Mouse (Mus musculus): ENCODE data around the gene Fn3k. TPM values are rescaled to one million over a fixed set of nuclear protein-coding genes. Genes with fewer than 3 reads are reported as not detected.

Fn3k gene
- polyA plus RNA-seq, 1 experiment from 2014 or later, result 2.9 TPM

DNA sequence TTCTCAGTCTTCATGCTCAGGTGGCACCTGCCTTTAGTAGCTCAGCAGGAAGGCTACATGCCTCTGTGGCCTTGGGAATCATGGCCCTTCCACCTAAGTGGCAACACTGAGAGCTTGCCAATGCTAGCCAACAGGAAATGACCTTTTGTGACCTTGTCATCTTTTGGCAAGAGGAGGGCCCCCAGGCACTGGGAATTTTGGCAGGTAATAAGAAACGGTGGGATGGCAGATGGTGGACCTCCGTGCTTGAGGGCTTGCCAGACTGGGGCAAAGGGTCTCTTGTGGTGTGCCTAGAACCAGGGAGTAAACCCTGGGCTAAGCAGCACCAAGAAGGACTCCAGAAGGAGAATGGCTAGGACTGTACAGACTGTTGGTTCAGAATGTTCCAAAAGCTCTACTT, 7.4 kb downstream of the Fn3k start:
- no peak overlapping the region for H3K27ac ChIP-seq (ENCODE audit: low read length)
- ATAC-seq (ENCODE audit: insufficient read depth, low FRiP score), result no peak
- H3K36me3 ChIP-seq (ENCODE audit: control insufficient read depth, insufficient read depth, low read length), result no peaks in the 10 kb centered on the region
- no peaks in the 10 kb centered on the region for H3K27me3 ChIP-seq (ENCODE audit: control insufficient read depth, insufficient read depth, low read length)
- no peak overlapping the region for H3K4me2 ChIP-seq (ENCODE audit: low read depth, low read length)
- 73% methylated on average over 2 of the region's 2 CpGs for WGBS
- H3K9me3 ChIP-seq (replicated peaks; ENCODE audit: control insufficient read depth, low read length), result no peaks in the 10 kb centered on the region
- no peak overlapping the region for H3K9ac ChIP-seq (ENCODE audit: low read length)
- H3K4me1 ChIP-seq (ENCODE audit: control insufficient read depth, insufficient read depth, low read length), result no peaks in the 10 kb centered on the region
- no peak overlapping the region for H3K4me3 ChIP-seq (replicated peaks; ENCODE audit: low read length)

DNA sequence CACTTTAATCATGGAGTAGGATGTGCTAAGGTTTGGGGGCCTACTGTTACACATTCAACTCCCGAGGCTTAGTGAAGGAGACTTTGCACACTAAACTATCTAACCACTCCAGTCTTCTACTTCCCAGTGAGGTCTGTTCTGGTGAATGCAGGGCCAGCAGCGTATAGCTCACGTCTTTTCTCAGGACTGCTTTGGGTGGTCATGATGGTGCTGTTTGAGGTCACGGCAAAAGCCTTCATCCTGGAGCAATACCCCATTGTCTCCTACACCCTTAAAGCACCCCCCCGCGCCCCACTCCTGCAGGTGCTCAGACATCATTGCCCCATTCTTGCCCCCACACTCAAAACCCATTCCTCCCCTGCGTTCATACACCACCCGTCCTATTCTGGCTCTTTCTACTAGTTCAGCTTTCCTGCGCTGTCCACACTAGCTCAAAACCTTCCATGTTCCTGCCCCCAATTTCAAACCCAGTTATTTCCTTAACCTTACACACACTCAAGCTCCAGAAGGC, 16.6 kb downstream of the Fn3k start:
- no peaks in the 10 kb centered on the region for H3K9me3 ChIP-seq (replicated peaks; ENCODE audit: control insufficient read depth, low read length)
- no peaks in the 10 kb centered on the region for H3K36me3 ChIP-seq (ENCODE audit: control insufficient read depth, insufficient read depth, low read length)
- peak overlapping the region; percentile 34; the same call in 1 of the 2 replicates for H3K27ac ChIP-seq (ENCODE audit: low read length)
- H3K4me2 ChIP-seq (ENCODE audit: low read depth, low read length), result peak overlapping the region; percentile 73
- H3K4me1 ChIP-seq (ENCODE audit: control insufficient read depth, insufficient read depth, low read length), result peaks cover 11% of the 10 kb centered on the region
- peak overlapping the region; percentile 77 for H3K4me3 ChIP-seq (replicated peaks; ENCODE audit: low read length)
- no peak for ATAC-seq (ENCODE audit: insufficient read depth, low FRiP score)
- H3K9ac ChIP-seq (ENCODE audit: low read length), result peak overlapping the region; percentile 61
- WGBS, result 22% methylated on average over 9 of the region's 9 CpGs
- H3K27me3 ChIP-seq (ENCODE audit: control insufficient read depth, insufficient read depth, low read length), result no peaks in the 10 kb centered on the region

- ATAC-seq (ENCODE audit: insufficient read depth, low FRiP score), result peak; percentile 97
- Histone ChIP-seq H3K9me3 (replicated peaks; ENCODE audit: control insufficient read depth, low read length) (no peaks in the 10 kb centered on the region), H3K27ac (ENCODE audit: low read length) (peak within 1 kb of the TSS; percentile 43), H3K36me3 (ENCODE audit: control insufficient read depth, insufficient read depth, low read length) (no peaks in the 10 kb centered on the region), H3K9ac (ENCODE audit: low read length) (peak within 1 kb of the TSS; percentile 74), H3K4me1 (ENCODE audit: control insufficient read depth, insufficient read depth, low read length) (peaks cover 11% of the 10 kb centered on the region), H3K27me3 (ENCODE audit: control insufficient read depth, insufficient read depth, low read length) (no peaks in the 10 kb centered on the region), H3K4me2 (ENCODE audit: low read depth, low read length) (peak within 1 kb of the TSS; percentile 73), H3K4me3 (replicated peaks; ENCODE audit: low read length) (peak within 1 kb of the TSS; percentile 77)
- under 1% methylated on average over 58 of the region's 58 CpGs for WGBS
Observed at GRCm38 (mm10) chr11:121451753-121452635, 17.3 kb downstream of the Fn3k start, which contains the start of gene Tbcd. TSS of gene Tbcd (plus strand) at chr11:121451949.

DNA sequence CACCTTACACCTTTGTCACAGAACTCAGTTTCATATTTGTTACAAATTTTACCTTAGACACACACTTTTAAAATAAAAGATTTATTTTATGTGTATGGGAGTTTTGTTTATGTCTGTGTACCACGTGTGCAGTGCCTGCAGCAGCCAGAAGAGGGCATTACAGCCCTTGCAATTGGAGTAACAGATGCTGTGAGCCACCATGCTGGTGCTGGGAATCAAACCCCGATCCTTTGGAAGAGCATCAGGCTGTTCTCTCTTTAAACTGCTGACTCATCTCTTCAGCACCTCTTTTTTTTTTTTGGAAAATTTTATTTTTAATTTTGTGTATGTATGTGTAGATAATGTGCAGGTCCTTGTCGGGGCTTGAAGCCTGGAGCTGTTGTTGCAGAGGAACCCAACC, 23.2 kb downstream of the Fn3k start:
- WGBS, result 93% methylated on average over 3 of the region's 3 CpGs
- peaks cover 19% of the 10 kb centered on the region for H3K36me3 ChIP-seq (ENCODE audit: control insufficient read depth, insufficient read depth, low read length)

GRCm38 (mm10) chr11:121467408-121467807, 32.7 kb downstream of the Fn3k start:
- 87% methylated on average over 6 of the region's 6 CpGs for WGBS
- no peak for ATAC-seq (ENCODE audit: insufficient read depth, low FRiP score)

More for the DNA sequence above, 23.2 kb downstream of the Fn3k start:
- Histone ChIP-seq H3K27ac (ENCODE audit: low read length) (no peak overlapping the region), H3K9ac (ENCODE audit: low read length) (no peak overlapping the region), H3K9me3 (replicated peaks; ENCODE audit: control insufficient read depth, low read length) (no peaks in the 10 kb centered on the region), H3K4me2 (ENCODE audit: low read depth, low read length) (no peak overlapping the region), H3K4me1 (ENCODE audit: control insufficient read depth, insufficient read depth, low read length) (peaks cover 4% of the 10 kb centered on the region; the same call in 1 of the 2 replicates), H3K4me3 (replicated peaks; ENCODE audit: low read length) (no peak overlapping the region), H3K27me3 (ENCODE audit: control insufficient read depth, insufficient read depth, low read length) (no peaks in the 10 kb centered on the region)
- ATAC-seq (ENCODE audit: insufficient read depth, low FRiP score), result no peak

GRCm38 (mm10) chr11:121474831-121475230, 40.1 kb downstream of the Fn3k start:
- no peak for ATAC-seq (ENCODE audit: insufficient read depth, low FRiP score)
- 66% methylated on average over 3 of the region's 3 CpGs for WGBS
- no peak overlapping the region for H3K4me3 ChIP-seq (replicated peaks; ENCODE audit: low read length)
- H3K36me3 ChIP-seq (ENCODE audit: control insufficient read depth, insufficient read depth, low read length), result no peaks in the 10 kb centered on the region
- no peak overlapping the region for H3K4me2 ChIP-seq (ENCODE audit: low read depth, low read length)
- H3K27ac ChIP-seq (ENCODE audit: low read length), result no peak overlapping the region
- H3K9me3 ChIP-seq (replicated peaks; ENCODE audit: control insufficient read depth, low read length), result no peaks in the 10 kb centered on the region
- H3K9ac ChIP-seq (ENCODE audit: low read length), result no peak overlapping the region
- no peaks in the 10 kb centered on the region for H3K4me1 ChIP-seq (ENCODE audit: control insufficient read depth, insufficient read depth, low read length)
- H3K27me3 ChIP-seq (ENCODE audit: control insufficient read depth, insufficient read depth, low read length), result no peaks in the 10 kb centered on the region

More at GRCm38 (mm10) chr11:121467408-121467807, 32.7 kb downstream of the Fn3k start:
- Histone ChIP-seq H3K9me3 (replicated peaks; ENCODE audit: control insufficient read depth, low read length) (no peaks in the 10 kb centered on the region), H3K9ac (ENCODE audit: low read length) (no peak overlapping the region), H3K4me1 (ENCODE audit: control insufficient read depth, insufficient read depth, low read length) (no peaks in the 10 kb centered on the region), H3K4me2 (ENCODE audit: low read depth, low read length) (no peak overlapping the region), H3K27ac (ENCODE audit: low read length) (no peak overlapping the region), H3K4me3 (replicated peaks; ENCODE audit: low read length) (no peak overlapping the region), H3K27me3 (ENCODE audit: control insufficient read depth, insufficient read depth, low read length) (no peaks in the 10 kb centered on the region), H3K36me3 (ENCODE audit: control insufficient read depth, insufficient read depth, low read length) (peaks cover 7% of the 10 kb centered on the region; the same call in 1 of the 2 replicates)

- no peaks in the 10 kb centered on the region for H3K9me3 ChIP-seq (replicated peaks; ENCODE audit: control insufficient read depth, low read length)
- no peak overlapping the region for H3K4me2 ChIP-seq (ENCODE audit: low read depth, low read length)
- H3K27ac ChIP-seq (ENCODE audit: low read length), result no peak overlapping the region
- ATAC-seq (ENCODE audit: insufficient read depth, low FRiP score), result peak; percentile 37; the same call in 1 of the 2 replicates
- 32% methylated on average over 9 of the region's 9 CpGs for WGBS
- H3K36me3 ChIP-seq (ENCODE audit: control insufficient read depth, insufficient read depth, low read length), result no peaks in the 10 kb centered on the region
- no peaks in the 10 kb centered on the region for H3K4me1 ChIP-seq (ENCODE audit: control insufficient read depth, insufficient read depth, low read length)
- no peak overlapping the region for H3K4me3 ChIP-seq (replicated peaks; ENCODE audit: low read length)
- H3K27me3 ChIP-seq (ENCODE audit: control insufficient read depth, insufficient read depth, low read length), result no peaks in the 10 kb centered on the region
- peak overlapping the region; percentile 4; the same call in 1 of the 2 replicates for H3K9ac ChIP-seq (ENCODE audit: low read length)
Observed at GRCm38 (mm10) chr11:121475699-121476415, 41.1 kb downstream of the Fn3k start.

GRCm38 (mm10) chr11:121479476-121480203, 44.9 kb downstream of the Fn3k start:
- Histone ChIP-seq H3K9ac (ENCODE audit: low read length) (0 out of 2 replicates have a peak overlapping the region, but pooled peaks have one; percentile 0), H3K9me3 (replicated peaks; ENCODE audit: control insufficient read depth, low read length) (no peaks in the 10 kb centered on the region), H3K27me3 (ENCODE audit: control insufficient read depth, insufficient read depth, low read length) (no peaks in the 10 kb centered on the region), H3K27ac (ENCODE audit: low read length) (peak overlapping the region; percentile 84), H3K4me3 (replicated peaks; ENCODE audit: low read length) (no peak overlapping the region), H3K4me1 (ENCODE audit: control insufficient read depth, insufficient read depth, low read length) (no peaks in the 10 kb centered on the region), H3K4me2 (ENCODE audit: low read depth, low read length) (no peak overlapping the region), H3K36me3 (ENCODE audit: control insufficient read depth, insufficient read depth, low read length) (no peaks in the 10 kb centered on the region)
- 0 out of 2 replicates have a peak, but pooled peaks have one; percentile 35 for ATAC-seq (ENCODE audit: insufficient read depth, low FRiP score)
- 82% methylated on average over 15 of the region's 15 CpGs for WGBS

Data from stomach, embryonic 16.5 days (tissue).